Mouse (Mus musculus): ENCODE data around the gene Eif6. TPM values are rescaled to one million over a fixed set of nuclear protein-coding genes. Genes with fewer than 3 reads are reported as not detected.

The Eif6 gene
- total and polyA plus RNA-seq, 3 experiments: 349 to 408 TPM; not detected in 1

DNA sequence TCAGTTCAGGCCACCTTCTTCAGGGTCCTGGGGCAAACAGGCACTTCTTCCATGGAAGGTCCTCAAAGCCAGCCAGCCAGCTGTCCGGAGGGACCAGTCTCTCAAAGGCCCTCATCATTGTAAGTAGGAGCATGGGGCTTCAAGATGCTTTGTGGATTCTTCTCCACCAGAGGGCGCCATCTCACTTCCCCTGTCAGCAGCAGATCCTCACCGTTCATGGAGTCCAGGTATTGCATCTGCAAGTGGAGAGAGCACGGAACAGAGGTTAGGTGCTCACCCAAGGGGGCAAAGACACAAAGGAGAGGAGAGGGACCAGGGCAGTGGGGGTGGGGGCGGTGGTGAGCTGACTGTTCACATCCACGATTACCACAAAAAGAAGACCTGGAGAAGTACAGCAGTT lies 21.6 kb upstream of the Eif6 start (continued):
- TF ChIP-seq USF2 (IDR thresholded peaks at IDR 0.05; ENCODE audit: borderline replicate concordance in 1 of 2, insufficient read depth in 1 of 2, low read depth in 1 of 2, low read length in 2 of 2) (no peak), CTCF (IDR thresholded peaks at IDR 0.05 in 2 of 3, conservative IDR thresholded peaks at IDR 0.05 in 1 of 3; ENCODE audit: control insufficient read depth in 1 of 3, insufficient read depth in 1 of 3, low read depth in 2 of 3, low read length in 3 of 3, poor library complexity in 1 of 3, severe bottlenecking in 1 of 3) (peak; percentile 87 to 89 (median 88)), POLR2AphosphoS5 (IDR thresholded peaks at IDR 0.05; ENCODE audit: borderline replicate concordance, low read depth, low read length) (no peak), MAZ (IDR thresholded peaks at IDR 0.05; ENCODE audit: low read depth, low read length) (no peak), KAT2A (conservative IDR thresholded peaks at IDR 0.05; ENCODE audit: low read depth, low read length) (no peak)

DNA sequence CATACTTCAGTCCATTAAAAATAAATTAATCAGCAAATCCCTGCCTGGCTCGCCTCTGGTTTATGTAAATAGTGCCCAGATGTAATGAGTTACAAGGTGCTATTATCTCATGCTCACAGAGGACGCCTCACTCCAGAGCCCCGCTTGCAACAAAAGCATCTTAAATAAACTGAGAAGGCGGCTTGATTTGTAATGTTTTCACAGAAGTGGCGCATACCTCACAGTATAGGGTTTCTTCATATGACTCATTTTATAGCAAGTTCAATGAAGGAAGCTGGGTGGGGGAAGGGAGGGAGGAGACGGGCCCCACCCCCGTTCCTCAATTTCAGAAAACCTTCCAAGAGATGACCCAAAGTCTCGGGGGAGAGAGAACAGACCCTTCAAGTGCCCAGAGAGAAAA lies 20.2 kb upstream of the Eif6 start:
- DNase-seq (ENCODE audit: low read depth, low spot score): no peak
- Histone ChIP-seq H3K4me3 (ENCODE audit: control insufficient read depth in 1 of 2, insufficient read depth in 1 of 2, low read depth in 2 of 2, low read length in 2 of 2) (no peak overlapping the region), H3K9ac (ENCODE audit: control insufficient read depth, low read depth, low read length, poor library complexity, severe bottlenecking) (no peak overlapping the region), H3K4me1 (ENCODE audit: control insufficient read depth in 1 of 2, insufficient read depth in 2 of 2, low read length in 2 of 2) (no peaks in the 10 kb centered on the region), H3K36me3 (ENCODE audit: control insufficient read depth in 1 of 2, insufficient read depth in 2 of 2, low read length in 2 of 2) (peaks cover 0 to 6% of the 10 kb centered on the region in 2 experiments; a peak in 2 of 4 replicates), H3K9me3 (replicated peaks; ENCODE audit: insufficient read depth, low read length) (no peaks in the 10 kb centered on the region), H3K79me2 (ENCODE audit: control insufficient read depth, insufficient read depth, low read length, poor library complexity) (no peaks in the 10 kb centered on the region), H3K27ac (ENCODE audit: control insufficient read depth, low read depth, low read length) (no peak overlapping the region), H3K27me3 (ENCODE audit: control insufficient read depth in 1 of 2, insufficient read depth in 2 of 2, low read length in 2 of 2) (no peaks in the 10 kb centered on the region)
- TF ChIP-seq MYB (IDR thresholded peaks at IDR 0.05; ENCODE audit: low read depth, low read length) (no peak), RAD21 (IDR thresholded peaks at IDR 0.05; ENCODE audit: low read depth, low read length) (no peak), EP300 (IDR thresholded peaks at IDR 0.05; ENCODE audit: low read depth in 1 of 2, low read length in 2 of 2) (no peak), TAL1 (IDR thresholded peaks at IDR 0.05; ENCODE audit: low read length) (no peak), SIN3A (IDR thresholded peaks at IDR 0.05; ENCODE audit: low read length) (no peak), CTCF (IDR thresholded peaks at IDR 0.05 in 2 of 3, conservative IDR thresholded peaks at IDR 0.05 in 1 of 3; ENCODE audit: control insufficient read depth in 1 of 3, insufficient read depth in 1 of 3, low read depth in 2 of 3, low read length in 3 of 3, poor library complexity in 1 of 3, severe bottlenecking in 1 of 3) (no peak), JUND (IDR thresholded peaks at IDR 0.05; ENCODE audit: low read depth, low read length) (no peak), TCF12 (IDR thresholded peaks at IDR 0.05; ENCODE audit: low read depth, low read length) (no peak), ETS1 (IDR thresholded peaks at IDR 0.05; ENCODE audit: low read depth, low read length) (no peak), MAZ (IDR thresholded peaks at IDR 0.05; ENCODE audit: low read depth, low read length) (no peak), CHD2 (IDR thresholded peaks at IDR 0.05; ENCODE audit: low read length) (no peak), ELF1 (IDR thresholded peaks at IDR 0.05; ENCODE audit: low read depth, low read length) (no peak), MXI1 (IDR thresholded peaks at IDR 0.05; ENCODE audit: low read depth, low read length) (no peak), POLR2A (IDR thresholded peaks at IDR 0.05; ENCODE audit: control insufficient read depth in 1 of 2, insufficient read depth in 1 of 2, low read depth in 1 of 2, low read length in 2 of 2, poor library complexity in 1 of 2) (no peak), ZC3H11A (IDR thresholded peaks at IDR 0.05; ENCODE audit: low read depth, low read length) (no peak), MAX (IDR thresholded peaks at IDR 0.05; ENCODE audit: low read length) (no peak), UBTF (IDR thresholded peaks at IDR 0.05; ENCODE audit: borderline replicate concordance, insufficient read depth, low read depth, low read length) (no peak), ZNF384 (IDR thresholded peaks at IDR 0.05; ENCODE audit: low read depth, low read length) (no peak), MYC (IDR thresholded peaks at IDR 0.05; ENCODE audit: low read depth, low read length) (no peak)

Measured in MEL (cell line).